Mouse (Mus musculus): ENCODE measurements at regions not wholly inside any gene's neighbourhood (a gene's known extent, or its start where the extent isn't known, plus 50 kb on each side); places are given as distances from the start of the nearest gene placed in this dataset.

DNA sequence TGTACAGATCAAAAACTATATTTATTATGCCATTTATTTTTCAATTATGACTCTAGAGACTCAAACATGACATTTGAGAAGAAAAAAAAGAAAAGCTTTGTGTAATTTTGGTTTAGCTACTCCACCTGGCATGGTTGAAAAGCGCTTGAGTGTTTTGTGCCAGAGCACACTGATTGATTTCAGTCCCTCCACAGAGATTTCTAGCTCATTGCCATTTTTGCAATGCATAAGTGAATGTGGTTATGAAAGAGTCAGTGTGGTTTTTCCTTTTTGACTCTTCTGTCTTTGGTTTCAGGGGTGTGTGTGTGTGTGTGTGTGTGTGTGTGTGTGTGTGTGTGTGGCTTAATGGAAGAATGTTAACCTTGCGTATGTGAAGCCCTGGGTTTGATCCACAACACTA lies 113.6 kb upstream of the Tmc3 start:
- no peak for DNase-seq (ENCODE audit: low spot score in 2 of 2)

DNA sequence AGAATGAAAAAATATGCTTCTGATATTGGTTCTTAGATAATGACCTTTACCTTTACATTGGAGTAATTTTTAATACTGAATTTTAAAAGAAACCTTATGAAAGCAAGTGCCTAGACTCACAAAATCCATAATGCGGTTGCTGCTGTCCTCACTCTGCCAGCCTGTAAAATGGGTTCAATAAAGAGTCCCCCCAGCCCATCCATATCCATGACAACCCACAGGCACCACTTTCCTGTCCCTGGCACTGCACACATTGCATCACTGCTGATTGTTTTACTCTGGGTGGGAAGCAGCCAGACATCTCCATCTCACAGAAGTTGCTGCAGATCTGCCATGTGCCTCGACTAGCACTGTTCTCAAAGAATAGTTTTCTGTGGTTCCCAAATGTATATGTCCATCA lies 110.3 kb upstream of the Tmc3 start:
- DNase-seq (ENCODE audit: low spot score in 2 of 2), result no peak

DNA sequence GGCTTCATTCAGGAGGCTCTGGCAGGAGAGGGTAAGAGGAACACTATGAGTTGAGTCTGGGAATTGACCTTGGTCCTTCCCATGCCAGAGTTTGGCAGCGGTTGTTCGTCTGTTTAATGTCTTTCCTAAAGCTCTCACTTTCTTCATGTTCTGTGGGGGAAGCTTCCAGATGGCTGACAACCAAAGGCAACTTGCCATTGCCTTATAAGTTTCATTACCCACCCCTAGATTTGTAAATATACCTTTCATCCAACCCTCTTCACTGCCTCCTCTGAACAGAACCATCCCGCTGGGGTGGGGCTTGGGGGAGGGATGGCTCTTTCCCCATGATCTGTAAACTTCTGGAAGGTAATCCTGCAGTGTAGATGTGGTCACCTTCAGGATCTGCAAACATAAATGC lies 109.7 kb upstream of the Tmc3 start:
- no peak for DNase-seq (ENCODE audit: low spot score in 2 of 2)

DNA sequence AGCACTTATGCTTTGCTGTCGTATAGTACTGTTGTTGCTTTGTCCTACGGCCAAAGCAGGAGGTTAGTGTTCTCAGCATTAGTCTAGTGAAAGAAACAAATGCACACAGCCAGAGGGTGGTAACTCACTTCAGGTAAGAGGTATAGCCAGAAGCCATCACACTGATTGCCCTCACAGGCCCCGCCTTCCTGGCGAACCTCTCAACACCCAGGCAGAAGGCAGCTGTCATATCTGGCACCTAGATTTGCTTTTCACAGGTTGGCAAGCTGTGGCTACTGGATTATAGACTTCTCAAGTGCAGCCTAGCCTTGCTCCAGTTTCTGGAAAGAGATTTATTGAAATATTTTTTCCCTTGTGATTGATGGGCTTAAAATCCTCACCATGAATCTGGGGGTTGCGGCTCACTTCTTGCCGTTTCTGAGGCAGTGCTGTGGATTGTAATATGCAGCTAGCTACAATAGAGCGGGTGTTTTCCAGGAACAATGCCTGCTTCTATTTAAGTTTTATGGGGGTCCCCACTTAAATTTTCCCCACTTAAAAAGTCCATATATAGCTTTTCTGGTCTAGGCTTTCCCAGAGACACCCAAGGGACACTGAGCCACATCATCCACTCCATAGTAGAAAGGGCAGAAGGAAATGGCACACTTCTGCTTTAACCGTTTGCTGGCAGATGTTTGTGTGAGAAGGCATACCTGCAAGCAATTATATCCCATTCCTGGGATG lies 109.1 kb upstream of the Tmc3 start:
- no peak for DNase-seq (ENCODE audit: low spot score in 2 of 2)

DNA sequence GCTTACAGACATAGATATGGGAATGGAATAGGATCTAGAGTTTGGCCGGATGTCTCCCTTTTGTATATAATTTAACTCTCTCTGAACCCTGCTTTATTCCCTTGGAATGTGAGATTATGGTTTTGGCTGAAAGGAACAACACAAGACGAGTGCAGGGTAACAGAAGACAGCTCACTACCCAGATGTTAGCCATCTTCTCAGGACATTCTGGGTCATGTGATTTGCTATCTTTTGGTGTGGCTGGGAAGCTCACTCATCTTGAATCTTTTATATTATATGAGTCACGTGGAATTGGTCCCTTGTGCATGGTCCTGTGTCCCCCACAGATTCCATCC lies 108.6 kb upstream of the Tmc3 start:
- no peak for DNase-seq (ENCODE audit: low spot score in 2 of 2)

GRCm38 (mm10) chr7:83476861-83477260 lies 107.9 kb upstream of the Tmc3 start:
- DNase-seq (ENCODE audit: low spot score in 2 of 2), result no peak

DNA sequence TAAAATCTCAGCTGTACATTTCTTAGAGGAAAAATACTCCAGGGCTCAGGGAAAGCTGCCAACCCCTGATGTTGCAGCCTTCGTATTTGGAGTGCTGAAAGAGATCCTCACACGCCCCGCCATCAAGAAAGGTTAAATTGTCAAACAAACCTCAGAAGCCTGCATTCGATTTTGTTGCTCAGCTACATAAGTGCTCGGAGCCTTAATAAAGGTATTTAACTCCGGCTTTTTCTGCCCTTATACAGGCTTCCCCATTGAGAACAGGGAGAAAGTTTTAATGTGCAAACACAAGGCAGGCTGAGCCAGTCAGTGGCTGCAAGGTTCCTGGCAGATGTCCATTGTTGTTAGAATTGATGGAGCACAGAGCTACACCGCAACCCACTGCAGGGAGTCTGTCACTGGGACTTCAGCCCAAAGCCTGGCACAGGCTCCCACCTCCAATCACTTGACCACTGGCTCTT lies 107.0 kb upstream of the Tmc3 start:
- no peak for DNase-seq (ENCODE audit: low spot score in 2 of 2)

- no peak for DNase-seq (ENCODE audit: low spot score in 2 of 2)
These were observed 103.1 kb upstream of the Tmc3 start for GRCm38 (mm10) chr7:83481655-83482054.

DNA sequence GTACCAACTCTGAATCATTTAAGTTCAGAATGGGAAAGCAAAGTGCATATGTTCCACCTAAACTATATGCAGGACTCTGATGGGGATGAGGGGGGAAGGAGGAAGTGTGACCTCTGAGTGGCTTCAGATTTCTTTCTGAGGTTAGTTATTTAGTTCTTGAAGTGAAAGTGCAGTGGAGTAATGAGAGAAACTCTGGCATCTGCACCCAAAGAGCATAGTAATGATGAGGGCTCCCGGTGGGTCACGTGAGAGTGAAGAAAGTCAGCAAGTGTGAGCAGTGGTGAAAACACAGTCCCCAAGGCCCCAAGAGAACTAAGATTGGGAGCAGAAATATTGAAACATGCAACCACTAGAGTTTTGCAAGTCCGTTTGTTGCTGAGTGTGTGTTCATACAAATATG lies 102.5 kb upstream of the Tmc3 start:
- no peak for DNase-seq (ENCODE audit: low spot score in 2 of 2)

- no peak for DNase-seq (ENCODE audit: low spot score in 2 of 2)
These were observed 101.9 kb upstream of the Tmc3 start for GRCm38 (mm10) chr7:83482671-83483304.

- DNase-seq (ENCODE audit: low spot score in 2 of 2), result no peak
These were observed 98.5 kb upstream of the Tmc3 start for GRCm38 (mm10) chr7:83486156-83486750.

DNA sequence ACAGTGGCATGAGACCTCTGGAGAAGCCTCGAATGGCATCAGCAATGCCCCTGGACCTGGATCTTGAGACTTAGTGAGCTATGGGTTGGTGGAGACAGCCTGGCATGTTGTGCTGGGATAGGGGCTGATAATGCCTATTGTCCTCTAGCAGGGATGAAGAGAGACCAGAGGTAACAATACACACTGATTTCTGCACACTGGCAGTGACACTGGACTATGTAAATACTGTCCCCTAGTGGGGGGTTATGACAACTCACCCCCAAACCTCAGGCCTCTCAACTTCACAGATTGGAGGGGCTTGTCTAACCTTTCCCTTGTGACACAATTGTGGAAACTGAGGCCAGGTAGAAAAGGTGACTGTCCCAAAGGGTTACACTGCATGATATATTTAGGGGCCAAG lies 94.9 kb upstream of the Tmc3 start:
- DNase-seq (ENCODE audit: low spot score in 2 of 2), result peak; percentile 18 to 29

DNA sequence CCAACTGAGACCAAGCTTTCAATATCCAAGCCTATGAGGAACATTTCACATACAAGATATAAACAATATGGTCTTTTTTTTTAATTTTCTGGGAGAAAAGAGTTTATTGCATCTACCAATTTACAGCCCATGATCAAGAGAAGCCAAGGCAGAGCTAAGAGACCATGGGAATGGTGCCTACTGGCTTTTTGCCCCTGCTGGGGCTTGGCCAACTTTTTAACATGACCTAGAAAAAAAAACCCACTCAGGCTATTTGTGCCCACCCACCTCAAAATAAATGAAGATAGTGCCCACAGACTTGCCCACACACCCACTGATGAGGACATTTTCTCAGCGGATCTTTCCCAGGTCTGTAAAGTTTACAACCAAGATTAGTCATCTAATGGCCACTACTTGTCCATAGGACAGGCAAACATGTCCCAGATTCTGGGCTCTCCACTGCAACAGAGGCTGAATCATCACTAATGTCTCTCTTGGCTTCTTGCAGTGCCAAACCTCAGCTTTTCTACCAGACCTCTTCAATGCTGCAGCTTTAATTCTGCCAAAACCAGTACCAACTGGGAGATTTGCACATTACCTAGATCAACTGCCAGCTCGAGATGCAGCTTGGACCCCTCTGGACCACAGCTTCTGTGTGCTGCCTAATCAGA lies 79.6 kb upstream of the Tmc3 start:
- no peak for DNase-seq (ENCODE audit: low spot score in 2 of 2)

DNA sequence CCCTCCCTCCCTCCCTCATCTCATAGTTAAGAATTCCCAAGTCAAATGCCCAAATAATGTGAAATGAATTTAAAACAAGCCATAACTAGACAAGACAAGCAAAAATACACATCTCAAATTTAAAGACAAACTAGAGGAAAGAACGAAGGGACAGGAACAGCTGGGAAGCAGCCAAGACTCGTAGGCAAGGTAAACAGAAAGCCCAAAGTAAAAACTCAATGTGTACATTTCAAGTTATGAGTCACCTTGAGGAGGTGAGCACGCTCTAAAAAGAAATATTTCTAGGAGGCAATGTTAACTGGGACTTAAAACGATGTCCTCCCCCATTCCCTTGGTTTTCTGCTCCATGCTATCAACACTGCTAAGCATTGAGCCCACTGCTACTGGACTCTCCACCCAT lies 68.4 kb upstream of the Tmc3 start:
- peak in 1 of 2 experiments; percentile 11 for DNase-seq (ENCODE audit: low spot score in 2 of 2)

DNA sequence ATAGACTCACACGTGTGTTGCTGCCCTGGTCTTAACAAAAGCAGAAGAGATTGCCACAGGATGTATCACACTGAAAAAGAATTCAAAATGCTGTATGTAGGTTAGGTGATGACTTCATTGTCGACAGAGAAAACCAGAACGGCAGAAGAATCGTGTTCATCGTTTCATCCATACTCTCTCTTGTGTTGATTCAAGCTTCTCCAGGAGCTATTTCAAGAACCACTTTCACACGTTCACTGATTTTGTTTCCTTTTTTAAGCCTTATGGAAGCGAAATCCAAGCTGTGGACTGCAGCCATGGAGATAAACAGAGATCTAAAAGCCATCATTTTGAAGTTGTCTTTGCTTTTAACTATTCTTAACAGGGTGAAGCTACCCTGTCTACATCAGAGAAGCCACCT lies 63.2 kb upstream of the Tmc3 start:
- DNase-seq (ENCODE audit: low spot score in 2 of 2), result peak in 1 of 2 experiments; percentile 4

All from left cerebral cortex, adult 18-20 months (tissue).